Mouse (Mus musculus) stomach, embryonic 15.5 days (tissue): ENCODE results near the gene Zscan20. TPM values are rescaled to one million over a fixed set of nuclear protein-coding genes. Genes with fewer than 3 reads are reported as not detected.

ENCODE experiments used
- ATAC-seq: fragments of 200-750 bp; cut with Nextera tagmentation; 2 replicates; pipeline ENCODE4 v1.8.0; 2017; ENCODE audit warnings: low read depth, moderate number of reproducible peaks, moderate TSS enrichment; ENCODE audit not compliant: insufficient read depth, low FRiP score
- H3K27ac ChIP-seq: fragments of 300-500 bp; sonication (generic); 2 replicates; pipeline ENCODE4 v1.5.1; 2015; ENCODE audit warnings: mild to moderate bottlenecking, inconsistent platforms
- H3K27me3 ChIP-seq: fragments of 300-500 bp; sonication (generic); replicated peaks from 2 replicates; pipeline ENCODE4 v1.6.1; 2015; ENCODE audit warnings: inconsistent platforms
- H3K36me3 ChIP-seq: fragments of 300-500 bp; sonication (generic); 2 replicates; pipeline ENCODE4 v1.6.1; 2015; ENCODE audit warnings: inconsistent platforms
- H3K4me1 ChIP-seq: fragments of 300-500 bp; sonication (generic); 2 replicates; pipeline ENCODE4 v1.6.1; 2015; ENCODE audit warnings: inconsistent platforms
- H3K4me2 ChIP-seq: fragments of 300-500 bp; sonication (generic); 2 replicates; pipeline ENCODE4 v1.6.1; 2015; ENCODE audit warnings: mild to moderate bottlenecking, inconsistent platforms
- H3K4me3 ChIP-seq: fragments of 300-500 bp; sonication (generic); replicated peaks from 2 replicates; pipeline ENCODE4 v1.5.1; 2015; ENCODE audit warnings: inconsistent platforms
- H3K9ac ChIP-seq: fragments of 300-500 bp; sonication (generic); 2 replicates; pipeline ENCODE4 v1.6.1; 2015; ENCODE audit warnings: inconsistent platforms
- H3K9me3 ChIP-seq: fragments of 300-500 bp; sonication (generic); 2 replicates; pipeline ENCODE4 v1.6.1; 2016; ENCODE audit warnings: inconsistent platforms
- WGBS: fragments of 180-500 bp; shearing (Covaris S2); methylation state at CpG from one replicate; pipeline ENCODE4 v1.1.7; 2015; 5-methylcytosine and 5-hydroxymethylcytosine counted together
- polyA plus RNA-seq: library from polyadenylated mRNA; unstranded; fragments of >200 nt; fragmentation: Nextera tagmentation; extraction: Ambion mirVana; gene quantifications from 2 replicates; pipeline ENCODE4 v1.2.1, GENCODE M21; 2015

The Zscan20 gene
- polyA plus RNA-seq, 1 experiment from 2014 or later = 3.9 TPM

DNA sequence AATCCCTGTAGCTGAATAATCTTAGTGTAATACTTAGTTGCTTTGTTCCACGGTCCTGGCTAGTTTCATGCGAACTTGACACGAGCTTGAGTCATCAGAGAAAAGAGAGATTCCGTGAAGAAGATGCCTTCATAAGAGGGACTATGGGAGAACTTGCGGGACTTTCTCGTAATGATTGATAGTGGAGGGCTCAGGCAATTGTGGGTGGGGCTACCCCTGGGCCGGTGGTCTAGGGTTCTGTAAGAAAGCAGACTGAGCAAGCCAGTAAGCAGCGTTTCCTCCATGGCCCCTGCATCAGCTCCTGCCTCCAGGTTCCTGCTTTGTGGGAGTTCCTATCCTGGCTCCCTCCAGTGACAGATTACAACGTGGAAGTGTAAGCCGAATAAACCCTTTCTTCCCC, 808 bp upstream of the Zscan20 start:
- Histone ChIP-seq H3K27ac (peak overlapping the region; percentile 51; the same call in 1 of the 2 replicates), H3K4me3 (peak overlapping the region; percentile 70; the same call in 1 of the 2 replicates), H3K9ac (no peak overlapping the region), H3K9me3 (no peaks in the 10 kb centered on the region), H3K27me3 (no peaks in the 10 kb centered on the region; the same call in 1 of the 2 replicates), H3K4me1 (peaks cover 4% of the 10 kb centered on the region; the same call in 1 of the 2 replicates), H3K36me3 (no peaks in the 10 kb centered on the region), H3K4me2 (peak overlapping the region; percentile 77; the same call in 1 of the 2 replicates)
- no peak for ATAC-seq
- WGBS = 18% methylated on average over 10 of the region's 10 CpGs

DNA sequence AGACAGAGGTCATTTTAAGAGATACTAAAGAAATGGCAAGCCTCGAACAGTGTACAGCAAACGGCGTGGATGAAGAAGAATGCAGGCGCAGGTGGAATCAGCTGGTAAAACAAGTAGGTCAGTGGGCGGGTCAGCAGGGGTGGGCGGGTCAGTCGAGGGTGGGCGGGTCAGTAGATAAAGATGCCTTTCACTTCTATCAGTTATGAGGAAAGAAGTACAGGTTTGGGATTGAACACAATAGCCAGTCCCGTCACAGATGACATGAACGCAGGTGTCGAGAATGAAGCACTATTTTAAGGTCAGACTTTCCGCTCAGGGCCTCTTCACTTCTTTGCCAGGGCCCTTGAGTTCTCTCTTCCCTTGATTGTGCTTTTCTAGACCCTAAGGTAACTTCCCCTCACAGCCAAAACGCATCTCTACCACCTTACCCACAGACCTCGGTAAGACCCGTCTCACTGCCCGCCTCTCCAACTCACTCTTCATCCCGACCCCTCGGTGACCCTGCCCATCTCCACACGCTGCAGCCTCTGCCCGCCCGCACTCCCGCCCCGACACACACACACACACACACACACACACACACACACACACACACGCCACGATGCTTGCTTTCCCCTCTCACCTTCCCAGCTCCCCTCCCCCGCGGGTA, 498 bp downstream of the Zscan20 start:
- peak overlapping the region; percentile 77 for H3K4me2 ChIP-seq
- no peak overlapping the region for H3K27ac ChIP-seq
- 6% methylated on average over 26 of the region's 27 CpGs for WGBS
- H3K4me1 ChIP-seq = peaks cover 4% of the 10 kb centered on the region; the same call in 1 of the 2 replicates
- no peaks in the 10 kb centered on the region for H3K27me3 ChIP-seq
- H3K9ac ChIP-seq = peak overlapping the region; percentile 35; the same call in 1 of the 2 replicates
- H3K9me3 ChIP-seq = no peaks in the 10 kb centered on the region
- no peaks in the 10 kb centered on the region for H3K36me3 ChIP-seq
- peak overlapping the region; percentile 70 for H3K4me3 ChIP-seq
- no peak for ATAC-seq

DNA sequence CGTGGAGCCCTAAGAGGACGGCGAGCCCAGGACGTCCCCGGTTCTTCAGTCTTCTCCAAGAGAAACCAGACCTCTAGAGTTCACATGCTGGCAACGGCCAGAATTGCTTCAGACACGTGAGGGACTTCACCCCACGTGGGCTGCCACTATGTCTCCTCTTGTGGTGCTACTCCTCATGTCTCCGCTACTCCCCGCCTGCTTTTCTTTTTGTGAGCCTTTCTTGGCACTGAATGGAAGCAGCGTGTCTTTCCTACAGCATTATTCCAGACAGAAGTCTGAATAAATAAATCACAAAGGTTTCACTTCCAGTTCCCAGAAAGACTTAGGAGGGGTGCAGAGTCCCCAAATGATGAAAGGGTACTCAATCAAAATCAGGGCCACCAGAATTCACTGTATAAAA, 2.2 kb downstream of the Zscan20 start:
- no peaks in the 10 kb centered on the region for H3K36me3 ChIP-seq
- no peaks in the 10 kb centered on the region for H3K9me3 ChIP-seq
- H3K4me2 ChIP-seq = no peak overlapping the region
- no peaks in the 10 kb centered on the region for H3K27me3 ChIP-seq
- no peak overlapping the region for H3K9ac ChIP-seq
- no peak overlapping the region for H3K27ac ChIP-seq
- peaks cover 4% of the 10 kb centered on the region; the same call in 1 of the 2 replicates for H3K4me1 ChIP-seq
- no peak overlapping the region for H3K4me3 ChIP-seq
- no peak for ATAC-seq
- WGBS = 83% methylated on average over 11 of the region's 11 CpGs

DNA sequence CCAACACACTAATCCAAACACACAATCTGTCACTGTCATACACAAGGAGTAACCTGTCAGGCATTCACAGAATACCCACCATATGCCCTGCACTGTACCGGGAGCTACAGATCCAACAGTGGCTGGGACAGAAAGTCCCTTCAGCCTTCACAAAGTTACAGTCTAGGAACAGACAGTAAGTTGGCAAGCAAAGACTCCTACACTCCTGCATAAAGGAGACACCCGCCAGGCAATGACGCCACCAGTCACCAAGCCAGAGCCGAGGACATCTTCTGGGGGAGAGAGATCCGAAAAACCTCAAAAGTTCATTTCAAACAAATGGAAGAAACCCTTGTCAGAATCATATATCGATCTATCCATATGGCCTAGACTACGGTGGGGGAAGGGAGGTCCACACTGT, 3.3 kb downstream of the Zscan20 start:
- no peaks in the 10 kb centered on the region for H3K27me3 ChIP-seq
- H3K27ac ChIP-seq = no peak overlapping the region
- H3K4me2 ChIP-seq = no peak overlapping the region
- 0 out of 2 replicates have a peak, but pooled peaks cover 4% of the 10 kb centered on the region for H3K36me3 ChIP-seq
- 94% methylated on average over 7 of the region's 7 CpGs for WGBS
- no peak overlapping the region for H3K4me3 ChIP-seq
- peaks cover 4% of the 10 kb centered on the region; the same call in 1 of the 2 replicates for H3K4me1 ChIP-seq
- H3K9ac ChIP-seq = no peak overlapping the region
- no peaks in the 10 kb centered on the region for H3K9me3 ChIP-seq
- ATAC-seq = no peak

DNA sequence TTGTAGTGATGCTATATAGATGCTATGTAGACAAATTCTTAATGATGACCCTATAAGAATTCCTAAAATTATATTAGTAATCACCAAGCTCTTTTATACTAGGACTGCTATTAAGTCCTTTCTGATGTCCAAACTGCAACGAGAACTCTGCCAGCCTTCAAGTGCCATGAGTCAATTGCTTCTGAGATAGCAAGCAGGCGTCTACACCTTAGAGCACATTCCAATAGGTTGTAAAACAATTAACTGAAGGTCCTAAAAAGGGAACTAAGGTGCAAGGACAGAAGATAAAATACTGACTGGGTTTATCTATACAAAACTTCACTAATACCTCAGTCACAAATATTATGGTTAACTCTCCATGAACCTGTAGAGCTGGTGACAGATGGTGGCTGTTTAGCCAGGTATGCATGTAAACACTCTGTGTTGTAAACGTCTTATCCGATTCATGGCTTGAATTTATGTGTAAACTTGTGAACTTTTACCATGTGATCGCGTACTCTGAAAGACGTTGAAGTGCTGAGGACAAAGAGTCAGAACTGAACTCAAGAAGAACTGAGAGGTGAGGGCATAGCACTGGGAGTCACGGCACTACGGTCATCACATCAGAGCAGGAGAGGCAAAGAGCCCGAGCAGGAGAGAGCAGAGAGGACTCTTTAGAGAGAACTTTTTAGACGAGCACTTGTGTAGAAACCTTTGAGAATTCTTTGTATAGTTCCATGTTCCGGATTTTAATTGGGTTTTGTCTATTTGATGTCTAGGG, 11.9 kb downstream of the Zscan20 start:
- no peak for ATAC-seq
- H3K4me2 ChIP-seq = no peak overlapping the region
- H3K27ac ChIP-seq = no peak overlapping the region
- H3K36me3 ChIP-seq = 0 out of 2 replicates have a peak, but pooled peaks cover 4% of the 10 kb centered on the region
- H3K9me3 ChIP-seq = no peaks in the 10 kb centered on the region
- H3K4me3 ChIP-seq = no peak overlapping the region
- no peaks in the 10 kb centered on the region for H3K4me1 ChIP-seq
- H3K27me3 ChIP-seq = no peaks in the 10 kb centered on the region
- 54% methylated on average over 12 of the region's 12 CpGs for WGBS
- H3K9ac ChIP-seq = no peak overlapping the region

DNA sequence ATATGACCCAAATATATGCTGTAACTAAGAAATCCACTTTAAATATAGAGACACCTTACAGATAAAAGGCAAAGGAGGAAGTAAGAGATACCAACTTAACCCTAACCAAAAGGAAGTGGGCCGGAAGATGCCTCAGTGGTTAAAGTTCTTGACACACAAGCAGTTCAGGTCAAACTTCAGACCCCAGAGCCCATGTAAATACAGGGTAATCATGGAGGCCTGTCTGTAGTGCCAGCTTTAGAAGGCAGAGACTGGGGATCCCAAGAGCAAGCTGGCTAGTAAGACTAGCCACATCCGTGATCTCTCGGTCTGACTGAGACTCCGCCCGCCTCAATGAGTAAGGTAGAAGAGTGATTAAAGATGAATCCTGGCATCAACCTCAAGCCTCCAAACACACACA, 15.8 kb downstream of the Zscan20 start:
- Histone ChIP-seq H3K4me3 (no peak overlapping the region), H3K27ac (no peak overlapping the region), H3K4me2 (no peak overlapping the region), H3K9ac (no peak overlapping the region), H3K9me3 (no peaks in the 10 kb centered on the region), H3K36me3 (no peaks in the 10 kb centered on the region; the same call in 1 of the 2 replicates), H3K27me3 (no peaks in the 10 kb centered on the region), H3K4me1 (no peaks in the 10 kb centered on the region)
- 96% methylated on average over 5 of the region's 5 CpGs for WGBS
- ATAC-seq = no peak

DNA sequence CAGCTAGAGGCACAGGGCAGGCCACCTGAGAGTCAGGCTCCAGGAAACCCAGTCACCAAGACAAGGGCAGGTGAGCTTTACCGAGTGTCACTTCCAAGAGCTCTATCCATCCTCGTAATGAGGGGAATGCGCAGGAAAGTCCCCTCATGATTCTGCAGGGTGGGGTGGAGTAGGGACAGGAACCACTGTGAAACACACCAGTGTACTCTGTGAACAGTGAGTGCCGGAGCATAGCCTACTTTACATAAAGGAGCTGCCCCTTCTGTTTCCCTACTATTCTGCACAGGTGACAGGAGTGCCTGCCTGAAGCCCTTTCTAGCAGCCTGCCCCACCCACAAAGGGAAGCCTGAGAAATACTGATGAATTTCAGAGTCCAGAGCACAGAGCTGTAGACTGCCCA, 16.6 kb downstream of the Zscan20 start:
- no peak overlapping the region for H3K4me2 ChIP-seq
- peaks cover 5% of the 10 kb centered on the region; the same call in 1 of the 2 replicates for H3K36me3 ChIP-seq
- no peaks in the 10 kb centered on the region for H3K9me3 ChIP-seq
- 91% methylated on average over 4 of the region's 4 CpGs for WGBS
- H3K4me3 ChIP-seq = no peak overlapping the region
- no peaks in the 10 kb centered on the region for H3K27me3 ChIP-seq
- H3K4me1 ChIP-seq = no peaks in the 10 kb centered on the region
- no peak overlapping the region for H3K9ac ChIP-seq
- H3K27ac ChIP-seq = no peak overlapping the region
- ATAC-seq = no peak

DNA sequence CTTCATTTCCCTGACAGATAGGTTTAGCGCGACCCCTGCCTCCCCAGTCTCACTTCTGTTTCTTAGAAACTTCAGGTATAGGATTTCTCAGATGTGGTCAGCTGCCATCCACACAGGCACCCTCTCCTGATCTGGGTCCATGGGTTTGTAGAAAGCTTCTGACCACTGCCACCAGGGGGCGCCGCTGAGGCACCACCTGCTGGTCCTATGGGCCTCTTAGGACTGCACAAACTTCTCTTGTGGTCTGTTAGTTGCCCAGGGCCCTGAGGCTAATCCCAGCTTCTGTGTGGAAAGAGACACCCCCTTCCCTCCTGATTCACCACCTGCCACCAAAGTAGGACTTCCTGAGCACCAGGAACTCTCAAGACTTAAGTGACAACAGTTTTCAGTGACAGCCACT, 30.7 kb downstream of the Zscan20 start:
- peaks cover 9% of the 10 kb centered on the region; the same call in 1 of the 2 replicates for H3K9me3 ChIP-seq
- peaks cover 28% of the 10 kb centered on the region for H3K36me3 ChIP-seq
- H3K27ac ChIP-seq = no peak overlapping the region
- no peak overlapping the region for H3K4me2 ChIP-seq
- H3K9ac ChIP-seq = no peak overlapping the region
- ATAC-seq = no peak
- H3K27me3 ChIP-seq = no peaks in the 10 kb centered on the region
- H3K4me3 ChIP-seq = no peak overlapping the region
- 51% methylated on average over 4 of the region's 4 CpGs for WGBS
- no peaks in the 10 kb centered on the region for H3K4me1 ChIP-seq

DNA sequence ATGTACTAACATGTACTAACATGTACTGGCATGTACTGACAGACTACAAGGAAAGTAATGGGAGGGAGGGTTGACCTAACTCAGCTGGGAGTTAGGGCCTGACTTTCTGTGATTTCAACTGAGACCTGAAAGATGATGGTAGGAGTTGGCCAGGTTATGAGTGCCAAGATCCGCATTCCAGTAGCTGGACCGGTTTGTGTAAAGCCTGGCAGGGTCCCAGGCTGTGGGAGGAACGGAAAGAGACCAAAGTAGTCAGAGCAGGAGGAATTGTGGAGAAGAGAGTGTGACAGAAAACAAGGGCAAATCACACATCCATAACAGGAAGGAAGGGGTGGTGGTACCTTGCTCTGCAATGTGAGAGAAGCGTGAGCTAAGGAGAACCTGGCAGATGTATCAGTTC, 34.1 kb downstream of the Zscan20 start:
- no peaks in the 10 kb centered on the region for H3K4me1 ChIP-seq
- no peaks in the 10 kb centered on the region for H3K9me3 ChIP-seq
- H3K9ac ChIP-seq = no peak overlapping the region
- no peaks in the 10 kb centered on the region for H3K27me3 ChIP-seq
- H3K4me2 ChIP-seq = no peak overlapping the region
- H3K36me3 ChIP-seq = 0 out of 2 replicates have a peak, but pooled peaks cover 6% of the 10 kb centered on the region
- no peak overlapping the region for H3K4me3 ChIP-seq
- no peak for ATAC-seq
- 74% methylated on average over 4 of the region's 4 CpGs for WGBS
- H3K27ac ChIP-seq = no peak overlapping the region

DNA sequence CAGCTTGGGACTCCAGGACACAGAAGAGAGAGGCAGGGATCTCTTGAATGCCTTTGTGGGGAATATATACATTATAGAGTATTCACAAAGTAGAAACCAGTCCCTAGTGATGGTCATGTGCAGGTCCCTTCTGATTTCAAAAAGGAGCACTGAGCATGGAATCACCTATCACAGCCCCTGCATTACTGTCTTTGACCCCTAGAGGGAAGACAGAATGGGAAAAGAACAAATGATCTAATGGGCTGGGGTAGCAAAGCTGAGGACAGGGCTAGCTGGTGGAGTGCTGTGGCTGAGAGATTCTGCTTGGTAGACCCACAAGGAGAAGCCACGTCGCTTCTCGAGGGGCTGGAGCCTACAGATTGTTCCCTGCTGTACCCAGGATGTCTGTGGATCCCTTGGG, 49.6 kb downstream of the Zscan20 start:
- H3K4me3 ChIP-seq = no peak overlapping the region
- WGBS = 65% methylated on average over 3 of the region's 3 CpGs
- H3K4me1 ChIP-seq = no peaks in the 10 kb centered on the region
- no peak overlapping the region for H3K4me2 ChIP-seq
- no peak overlapping the region for H3K27ac ChIP-seq
- no peak for ATAC-seq
- no peak overlapping the region for H3K9ac ChIP-seq
- no peaks in the 10 kb centered on the region for H3K36me3 ChIP-seq
- no peaks in the 10 kb centered on the region for H3K9me3 ChIP-seq
- H3K27me3 ChIP-seq = no peaks in the 10 kb centered on the region

DNA sequence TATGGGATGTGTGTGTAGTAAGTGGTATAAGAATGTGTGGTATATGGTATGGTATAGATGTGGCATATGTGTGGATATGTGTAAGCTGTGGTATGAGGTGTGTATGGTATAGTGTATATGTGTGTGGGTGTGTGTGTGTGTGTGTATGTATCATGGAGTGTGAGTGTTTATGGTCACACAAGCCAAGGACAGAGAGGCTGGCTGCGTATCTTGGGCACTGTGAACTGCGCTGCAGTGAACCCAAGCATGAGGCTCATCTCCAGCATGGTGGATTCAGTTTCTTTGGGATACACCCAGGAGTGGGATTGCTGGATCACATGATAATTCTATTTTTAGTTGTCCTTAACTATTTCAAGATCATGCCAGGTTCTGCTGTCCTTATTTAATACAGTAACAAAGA, 55.7 kb downstream of the Zscan20 start:
- WGBS = 91% methylated on average over 2 of the region's 2 CpGs
- no peak overlapping the region for H3K4me3 ChIP-seq
- no peaks in the 10 kb centered on the region for H3K36me3 ChIP-seq
- no peak overlapping the region for H3K9ac ChIP-seq
- H3K9me3 ChIP-seq = no peaks in the 10 kb centered on the region
- no peaks in the 10 kb centered on the region for H3K27me3 ChIP-seq
- H3K4me1 ChIP-seq = no peaks in the 10 kb centered on the region
- no peak overlapping the region for H3K4me2 ChIP-seq
- no peak for ATAC-seq
- no peak overlapping the region for H3K27ac ChIP-seq

DNA sequence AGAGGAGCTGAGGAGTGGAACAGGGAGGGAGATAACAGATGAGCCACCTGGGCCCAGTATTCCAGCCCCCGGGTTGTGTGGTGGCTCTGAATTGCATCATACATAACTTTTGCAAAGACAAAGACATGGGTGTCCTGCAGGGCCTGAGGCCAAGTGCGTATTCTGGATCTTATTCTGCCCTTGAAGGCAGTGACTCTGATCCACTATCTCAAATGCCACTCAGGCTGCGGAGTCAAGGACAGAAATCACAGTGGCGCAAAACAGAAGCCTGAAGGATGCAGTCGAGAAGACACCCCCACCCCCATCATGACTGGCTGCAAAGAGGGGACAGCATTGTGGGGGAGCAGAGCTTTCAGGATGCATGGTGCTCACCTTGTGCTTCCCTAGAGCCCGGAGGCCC, 59.1 kb downstream of the Zscan20 start:
- ATAC-seq = no peak
- 84% methylated on average over 6 of the region's 6 CpGs for WGBS
- Histone ChIP-seq H3K27me3 (no peaks in the 10 kb centered on the region), H3K36me3 (no peaks in the 10 kb centered on the region), H3K4me3 (no peak overlapping the region), H3K9me3 (no peaks in the 10 kb centered on the region), H3K27ac (no peak overlapping the region), H3K4me1 (no peaks in the 10 kb centered on the region), H3K4me2 (no peak overlapping the region), H3K9ac (no peak overlapping the region)
